Mouse (Mus musculus) mouse trophoblast stem cell (cell line): Measurements from ENCODE around the gene Fam122a.

Source experiments
- in situ Hi-C, 2 experiments: fragments of 300-500 bp; cut with MseI, MboI; formaldehyde crosslinking; loops; 2 replicates in 1 of 2; 3 replicates in 1 of 2; pipeline ENCODE4 v1.15.1; 2025

The Fam122a gene

DNA sequence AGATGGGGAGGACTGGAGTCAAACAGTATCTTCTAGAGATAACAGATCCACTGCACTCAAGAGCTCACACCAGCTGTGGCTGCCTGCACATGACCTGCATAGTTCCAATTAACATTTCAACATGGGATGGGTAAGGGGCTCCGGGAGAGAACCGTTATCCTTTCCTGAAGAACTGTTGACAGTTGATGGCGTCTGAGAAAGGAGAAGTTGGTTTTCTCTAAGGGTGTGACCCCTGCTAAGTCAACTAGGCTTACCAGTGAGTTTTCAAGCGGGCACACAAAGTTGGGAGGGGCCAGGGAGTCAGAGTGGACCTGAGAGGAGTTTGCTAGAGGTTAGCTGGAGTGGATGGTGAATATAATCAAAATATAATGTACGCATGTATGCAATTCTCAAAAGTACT is 13.1 kb upstream of the Fam122a start:
- in situ Hi-C loops: no loop called here

DNA sequence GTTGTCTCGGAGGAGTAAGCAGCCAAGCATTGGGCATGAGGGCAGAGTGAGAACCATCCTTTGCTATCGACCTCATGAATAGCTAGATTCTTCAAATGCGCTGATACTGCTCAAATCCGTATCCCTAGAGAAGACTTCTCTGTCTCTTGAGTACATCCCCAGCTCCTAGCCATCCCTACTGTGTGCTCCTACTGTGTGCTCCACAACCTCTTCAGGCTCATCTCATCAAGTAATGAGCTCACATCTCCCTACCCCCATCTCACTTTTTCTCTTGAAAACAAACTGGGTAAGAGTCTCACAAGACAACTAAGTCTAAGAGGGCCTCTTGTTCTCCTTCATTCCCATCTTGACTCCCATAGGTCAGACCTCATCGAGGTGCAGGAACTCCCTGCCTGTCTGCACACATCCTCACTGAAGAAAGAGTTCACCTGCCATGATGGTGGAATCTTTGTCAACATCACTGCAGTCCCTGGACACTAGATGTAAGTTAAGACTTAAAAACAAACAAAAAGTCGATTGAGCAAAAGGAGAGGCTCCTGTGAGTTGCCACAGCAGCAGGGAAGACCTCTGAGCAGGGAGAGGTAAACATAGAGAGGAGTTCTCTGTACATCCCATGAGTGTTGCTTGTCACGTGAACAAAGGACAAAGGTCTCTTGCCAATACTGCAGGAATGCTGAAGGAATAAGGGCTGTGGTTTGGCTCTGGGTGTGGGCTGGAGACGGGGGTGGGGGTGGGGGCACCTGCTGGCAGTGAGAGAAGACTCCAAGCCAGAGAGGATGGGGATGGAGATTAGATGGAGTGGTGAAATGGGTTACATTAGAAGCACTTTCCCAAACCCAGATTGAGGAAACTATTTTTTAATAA is 9.5 kb upstream of the Fam122a start:
- in situ Hi-C loops: no loop called here

DNA sequence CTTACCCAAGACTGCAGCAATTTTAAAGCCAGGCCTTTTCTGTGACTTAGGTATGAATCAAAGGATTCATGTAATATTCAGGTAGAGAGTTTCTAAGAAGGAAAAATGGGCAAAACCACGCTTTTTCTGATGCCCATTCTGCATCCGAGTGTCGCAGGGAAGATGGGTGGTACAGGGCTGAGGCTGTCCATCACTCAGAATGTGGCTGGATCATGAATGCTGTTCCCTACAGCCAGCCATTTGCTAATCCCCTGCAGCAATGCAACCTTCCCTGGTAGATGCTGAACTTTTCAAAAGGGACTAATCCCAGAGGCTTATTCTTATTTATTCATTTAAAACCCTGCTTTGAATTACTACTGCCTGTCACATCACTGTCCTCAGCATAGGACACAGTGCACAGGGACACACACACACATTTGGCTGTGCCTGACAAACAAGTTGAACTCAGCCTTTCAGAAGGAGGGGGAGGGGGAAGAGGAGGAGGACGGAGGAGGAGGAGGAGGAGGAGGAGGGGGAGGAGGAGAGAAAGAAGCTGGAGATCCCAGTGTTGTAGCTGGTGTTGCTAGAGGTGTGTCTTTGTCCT is 7.5 kb upstream of the Fam122a start:
- in situ Hi-C loops: no loop called here

DNA sequence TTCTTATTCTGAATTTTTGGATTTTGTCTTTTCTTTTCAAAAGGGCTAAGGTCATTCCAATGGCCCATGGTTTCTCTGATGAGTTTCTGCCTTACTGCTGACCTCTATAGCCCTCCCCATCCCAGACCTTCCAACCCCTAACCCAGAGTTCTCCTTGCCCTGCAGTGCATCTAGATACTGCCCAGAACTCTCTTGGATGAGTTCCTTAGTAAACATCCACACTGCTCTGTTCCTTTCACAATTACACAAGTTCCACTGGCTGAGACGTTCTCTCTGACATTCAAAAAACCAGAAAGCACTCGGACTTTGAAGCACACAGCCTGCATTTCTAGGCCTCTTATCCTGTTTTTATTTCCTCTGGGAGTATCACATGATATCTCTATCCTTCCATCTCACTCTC is 3.8 kb upstream of the Fam122a start:
- in situ Hi-C loops: no loop called here

DNA sequence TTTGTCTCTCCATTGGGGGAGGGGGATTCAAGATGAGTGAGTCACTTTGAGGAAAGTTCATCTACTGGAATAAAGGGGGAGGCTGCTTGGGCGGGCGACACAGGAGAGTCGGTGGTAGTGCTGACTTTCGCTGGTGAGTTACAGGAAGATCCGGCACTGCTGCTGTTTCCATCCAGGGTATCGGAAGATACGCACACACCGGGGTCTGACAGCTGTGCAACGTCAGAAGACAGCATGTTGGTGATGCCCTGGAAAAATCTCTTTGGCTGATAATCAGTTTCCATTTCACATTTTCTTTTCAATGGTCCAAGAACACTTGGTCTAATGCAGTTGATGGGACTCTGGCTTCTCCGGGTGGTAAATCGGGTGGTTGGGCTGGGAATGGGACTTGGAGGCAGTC is 695 bp downstream of the Fam122a start:
- in situ Hi-C loops: no loop called here

DNA sequence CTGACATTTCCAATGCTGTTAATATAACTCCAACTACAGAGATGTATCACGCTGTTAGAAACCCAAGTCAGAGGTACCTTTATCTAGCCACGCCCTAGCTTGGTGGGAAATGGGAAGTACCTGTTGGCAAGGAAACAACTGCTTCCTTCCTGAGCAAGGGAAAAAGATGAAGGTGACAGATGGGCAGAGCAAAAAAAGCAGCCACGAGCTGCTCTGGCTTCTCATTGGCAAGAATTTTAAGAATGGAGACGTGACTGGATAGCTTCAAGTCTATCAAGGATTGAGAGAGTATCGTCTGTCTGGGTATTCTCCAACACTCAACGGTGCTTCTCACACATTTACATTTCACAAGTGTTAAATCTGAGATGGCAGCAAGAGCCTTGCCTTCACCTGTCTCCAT is 1.9 kb downstream of the Fam122a start:
- in situ Hi-C loops: no loop called here

DNA sequence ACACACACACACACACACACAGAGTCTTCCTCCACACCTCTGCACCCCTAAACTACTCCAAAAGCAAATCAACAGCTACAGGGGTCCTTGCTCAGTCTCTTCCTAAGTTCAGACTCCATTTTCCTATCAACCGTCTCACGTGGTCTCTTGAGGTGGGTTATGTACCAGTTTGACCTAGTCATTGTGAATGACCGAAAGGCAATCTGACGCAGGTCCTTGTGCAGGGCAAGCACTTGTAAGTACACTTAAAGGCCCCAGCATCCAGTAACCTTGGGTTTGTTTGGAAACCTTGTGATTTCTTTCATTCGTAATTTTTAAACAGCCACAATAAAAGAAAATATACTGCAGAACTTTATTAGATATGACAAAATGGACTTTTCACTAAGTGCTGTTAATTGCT is 4.6 kb downstream of the Fam122a start:
- in situ Hi-C loops: no loop called here

DNA sequence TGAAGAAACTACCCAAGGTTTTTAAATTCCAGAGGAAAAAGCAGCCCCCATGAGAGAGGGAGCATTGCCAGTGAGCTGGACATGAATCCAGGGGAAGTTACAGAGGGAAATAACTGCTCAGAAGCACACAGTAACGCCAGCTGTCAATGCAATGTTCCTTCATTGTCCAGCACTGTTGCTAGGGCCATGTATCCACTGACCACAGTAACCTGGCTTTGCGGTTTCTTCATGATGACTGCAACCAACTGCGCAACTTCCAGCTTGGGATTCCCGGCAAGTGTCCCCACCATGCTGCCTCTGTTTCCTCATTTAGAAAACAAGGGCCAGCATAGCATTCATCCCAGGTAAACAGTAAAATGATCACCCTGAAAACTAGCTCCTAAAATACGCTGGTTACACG is 5.6 kb downstream of the Fam122a start:
- in situ Hi-C loops: no loop called here

DNA sequence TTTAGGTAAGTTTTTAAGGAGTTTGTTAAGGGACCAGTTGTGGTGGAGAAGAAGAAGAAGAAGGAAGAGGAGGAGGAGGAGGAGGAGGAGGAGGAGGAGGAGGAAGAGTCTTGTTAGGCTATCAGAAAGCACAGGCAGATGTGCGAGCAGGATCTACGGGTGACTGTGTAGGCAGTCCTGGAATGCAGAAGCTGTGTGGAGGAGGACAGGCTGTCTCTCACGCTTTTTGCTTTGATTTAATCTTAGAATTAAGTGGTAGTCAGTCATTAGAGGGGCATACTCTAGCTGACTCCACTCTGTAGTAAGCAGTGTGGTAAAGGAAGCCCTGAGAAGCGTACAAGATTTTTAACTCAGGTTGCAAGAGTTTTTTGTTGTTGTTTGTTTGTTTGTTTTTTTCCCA is 7.9 kb downstream of the Fam122a start:
- in situ Hi-C loops: no loop called here

DNA sequence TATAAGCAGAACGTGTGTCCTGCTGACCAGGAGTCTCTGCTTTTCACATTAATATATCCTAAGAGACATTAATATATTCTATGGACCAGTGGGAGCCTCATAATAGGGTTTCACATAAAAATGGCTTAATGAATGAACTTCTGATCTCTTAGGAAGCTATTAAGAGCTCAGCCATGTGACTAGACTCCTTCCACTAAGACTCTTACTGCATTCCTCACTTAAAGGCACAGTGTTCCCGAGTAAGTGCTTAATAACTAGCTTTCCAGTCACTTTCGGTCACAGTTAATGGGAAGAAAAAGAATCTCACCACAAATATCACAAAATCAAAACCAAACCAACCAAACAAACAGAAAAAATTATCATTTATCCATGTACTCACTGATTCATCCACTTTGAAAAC is 8.5 kb downstream of the Fam122a start:
- in situ Hi-C loops: no loop called here

DNA sequence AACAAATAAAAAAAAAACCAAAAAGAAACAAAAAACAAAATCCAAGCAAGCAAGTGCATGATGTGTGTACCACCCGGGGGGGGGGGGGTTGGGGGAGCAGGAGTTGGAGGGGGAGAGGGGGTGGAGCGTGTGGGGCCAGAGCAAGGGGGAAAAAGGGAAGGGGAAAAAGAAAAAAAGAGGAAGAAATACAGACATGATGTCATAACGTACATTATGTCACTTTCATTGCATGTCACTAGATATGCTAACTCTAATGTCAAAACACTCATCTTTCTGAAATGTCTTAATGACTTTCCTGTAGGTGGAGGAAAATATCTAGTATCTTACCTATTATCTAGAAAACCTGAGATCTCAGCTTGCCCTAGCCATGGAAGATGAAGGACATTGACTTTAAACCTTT is 14.1 kb downstream of the Fam122a start:
- in situ Hi-C loops: no loop called here

DNA sequence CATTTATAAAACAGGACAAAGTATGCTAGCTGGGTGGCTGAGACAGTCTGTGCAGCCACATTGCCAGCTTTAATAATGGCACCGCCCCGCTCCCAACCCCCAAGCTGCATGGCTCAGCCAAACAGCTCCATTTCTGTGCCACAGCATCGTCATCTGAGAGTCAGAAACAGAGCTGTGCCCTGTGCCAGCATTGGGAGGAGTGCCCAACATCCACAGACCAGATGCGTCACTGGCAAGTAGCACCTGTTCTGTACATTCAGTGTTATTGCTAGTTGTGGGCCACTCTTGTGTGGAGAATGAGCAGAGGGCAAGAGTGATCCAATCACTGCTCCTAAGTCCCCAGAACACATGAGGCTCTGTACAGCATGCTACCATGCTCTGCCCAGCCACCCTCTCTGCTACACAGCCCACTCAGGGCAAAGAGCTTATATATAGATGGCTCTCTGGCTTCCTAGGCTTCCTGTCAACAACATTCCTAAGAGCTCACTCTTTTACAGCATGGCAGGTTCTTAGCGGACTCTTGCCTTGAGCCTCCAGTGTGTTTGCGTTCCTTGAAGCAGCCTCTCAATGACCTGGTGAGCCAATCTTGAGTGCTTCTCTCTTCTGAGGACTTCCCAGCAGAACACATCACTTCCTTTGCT is 20.4 kb downstream of the Fam122a start:
- in situ Hi-C loops: no loop called here

DNA sequence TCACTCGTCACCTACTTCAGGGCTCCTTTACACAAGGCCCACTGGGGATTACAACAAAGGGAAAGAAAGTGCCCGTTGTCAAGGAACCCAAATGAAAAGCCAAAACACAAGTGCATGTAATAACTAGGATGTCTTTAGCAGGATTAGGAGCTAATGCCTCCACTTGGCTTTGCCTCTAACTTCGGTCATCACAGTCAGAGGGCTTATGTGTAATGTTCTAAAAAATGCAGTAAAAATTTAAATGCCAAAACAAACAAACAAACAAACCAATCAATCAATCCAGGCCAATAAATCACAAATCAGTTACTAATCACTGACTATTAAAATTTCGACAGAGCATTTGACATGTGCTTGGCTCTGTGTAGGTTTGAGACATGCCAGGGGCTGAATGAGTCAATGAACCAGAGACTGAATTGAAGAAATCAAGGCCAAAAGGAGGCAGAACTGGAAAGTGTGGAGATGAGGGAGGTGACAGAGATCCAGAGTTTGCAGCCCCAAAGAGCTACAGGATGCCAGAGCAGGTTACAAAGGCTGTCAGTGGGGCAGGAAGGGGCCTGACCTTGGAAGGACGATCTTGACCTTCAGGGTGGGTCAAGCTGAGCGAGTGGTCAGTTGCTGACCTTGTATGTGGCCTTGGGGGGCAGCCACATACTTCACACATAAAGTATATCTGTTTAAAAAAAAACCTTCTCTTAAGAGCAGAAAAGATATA is 21.8 kb downstream of the Fam122a start:
- in situ Hi-C loops: no loop called here

DNA sequence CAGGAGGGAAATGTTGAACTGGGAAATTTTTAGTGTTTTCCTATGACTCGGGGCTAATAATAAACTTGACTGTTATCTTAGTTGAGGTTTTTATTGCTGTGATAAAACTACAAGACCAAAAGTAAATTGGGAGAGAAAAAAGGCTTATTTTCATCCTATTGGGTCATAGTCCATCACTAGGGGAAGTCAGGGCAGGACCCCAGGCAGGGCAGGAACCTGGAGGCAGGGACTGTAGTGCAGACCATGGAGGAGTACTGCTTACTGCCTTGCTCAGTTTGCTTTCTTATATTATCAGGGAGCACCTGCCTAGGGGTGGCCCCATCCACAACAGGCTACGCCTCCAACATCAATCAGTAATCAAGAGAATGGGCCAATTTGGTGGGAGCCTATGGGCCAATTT is 22.7 kb downstream of the Fam122a start:
- in situ Hi-C loops: no loop called here

DNA sequence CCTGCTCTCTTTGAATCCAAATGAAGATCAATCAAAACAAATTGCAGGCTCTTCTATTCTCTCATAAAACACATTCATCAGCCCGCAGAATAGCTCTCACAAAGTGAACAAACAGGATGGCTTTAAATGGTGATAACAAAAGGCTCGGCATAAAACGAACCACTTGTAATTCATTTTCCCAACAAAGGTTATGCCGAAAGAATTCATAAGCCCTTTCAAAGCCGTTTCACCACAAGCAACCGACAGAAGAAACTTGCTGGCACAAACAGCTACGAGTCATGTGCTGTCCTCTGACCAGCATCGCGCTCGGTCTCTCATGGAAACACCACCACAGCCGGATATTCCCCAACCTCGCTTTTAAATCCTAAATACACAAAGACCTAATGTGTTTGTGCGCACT is 23.8 kb downstream of the Fam122a start:
- in situ Hi-C loops: no loop called here

DNA sequence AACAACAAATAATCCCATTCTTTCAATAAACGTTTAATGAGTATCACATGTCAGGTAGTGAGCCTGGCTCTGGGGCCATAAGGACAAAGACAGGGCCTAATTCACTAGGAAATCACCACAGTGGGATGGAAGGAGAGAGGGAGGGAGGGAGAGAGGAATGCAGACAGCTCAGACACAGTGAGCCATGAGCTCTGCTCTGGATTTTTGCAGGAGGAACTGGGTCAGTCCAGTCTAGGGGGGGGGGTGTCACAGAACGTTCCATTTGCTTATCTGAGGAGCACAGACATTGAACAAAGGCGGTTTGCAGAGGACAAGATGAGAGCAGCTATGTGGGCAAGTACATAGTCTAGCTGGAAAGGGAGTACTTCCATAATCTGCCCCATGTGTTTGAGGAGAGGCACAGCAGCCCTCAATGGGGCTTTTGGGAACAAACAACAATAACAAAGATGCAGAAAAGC is 24.7 kb downstream of the Fam122a start:
- in situ Hi-C loops: no loop called here

DNA sequence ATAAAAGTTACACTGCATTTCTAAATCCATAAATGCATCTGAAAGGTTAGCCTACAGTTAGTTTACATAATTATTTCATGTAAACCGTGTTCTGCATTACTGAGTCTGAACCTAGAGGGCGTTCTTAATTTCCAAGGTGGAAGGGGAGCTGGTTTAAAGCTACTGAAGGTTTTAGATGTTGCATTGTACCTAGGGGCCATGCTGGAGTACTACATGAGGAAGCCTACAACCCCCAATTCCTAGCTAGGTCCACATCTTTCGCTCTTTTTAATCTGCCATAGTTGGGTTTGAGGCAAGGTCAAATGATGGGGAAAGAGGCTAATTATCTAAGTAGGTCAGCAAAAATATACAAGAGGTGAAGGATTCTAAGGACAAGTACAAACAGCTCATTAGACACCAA is 25.5 kb downstream of the Fam122a start:
- in situ Hi-C loops: no loop called here

DNA sequence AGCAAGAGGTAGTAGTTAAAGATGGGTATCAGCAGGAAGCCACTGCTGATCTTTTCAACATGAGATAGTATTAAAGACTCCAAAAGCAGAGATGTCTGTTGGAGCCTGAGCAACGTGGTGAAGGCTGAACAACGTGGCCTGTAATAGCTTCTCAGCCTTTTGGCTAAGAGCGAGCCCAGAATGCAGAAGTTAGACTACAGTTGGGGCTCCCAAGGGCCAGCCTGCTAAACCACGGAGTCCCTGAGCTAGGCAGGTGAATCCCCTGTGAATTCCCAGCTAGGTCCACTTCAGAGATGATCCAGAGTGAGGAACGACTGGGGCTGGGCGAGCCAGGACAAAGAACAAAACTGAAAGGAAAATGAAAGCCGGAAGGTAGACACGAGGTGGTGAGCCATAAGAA is 26.4 kb downstream of the Fam122a start:
- in situ Hi-C loops: no loop called here

DNA sequence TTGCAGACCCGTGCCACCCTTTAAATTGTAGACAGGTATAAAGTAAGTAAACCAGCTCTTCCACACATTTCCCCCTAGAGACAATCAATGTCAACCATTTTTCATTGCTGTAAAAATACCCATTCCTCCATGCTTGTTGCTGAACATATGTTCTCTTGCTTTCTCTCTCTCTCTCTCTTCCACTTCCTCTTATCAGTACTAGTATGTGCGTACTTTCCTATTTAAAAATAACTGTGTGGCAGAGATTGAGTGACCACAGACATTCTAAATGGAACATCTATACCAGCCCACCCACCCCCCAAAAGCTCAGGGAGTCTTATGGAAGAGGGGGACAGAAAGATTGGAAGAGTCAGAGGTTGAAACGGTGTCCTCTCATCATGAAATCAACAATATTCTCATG is 32.8 kb downstream of the Fam122a start:
- in situ Hi-C loops: no loop called here

DNA sequence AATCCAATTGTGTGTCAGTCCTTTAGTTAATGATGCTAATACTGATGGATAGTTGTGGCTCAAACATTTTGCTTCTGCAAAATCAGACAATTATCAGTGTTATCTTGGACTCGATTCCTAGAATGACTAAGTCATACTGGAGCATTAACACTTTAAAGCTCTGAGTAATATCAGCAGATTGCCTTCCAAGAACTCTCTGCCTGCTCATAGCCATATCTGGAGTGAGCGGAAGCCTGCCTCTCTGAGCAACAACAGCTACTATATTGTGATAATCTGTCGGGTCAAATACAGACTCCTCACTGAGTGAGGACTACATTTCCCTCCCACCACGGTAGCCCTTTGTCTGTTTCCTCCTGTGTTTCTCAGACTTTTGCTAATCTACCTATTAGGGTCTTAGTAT is 37.4 kb downstream of the Fam122a start:
- in situ Hi-C loops: no loop called here

DNA sequence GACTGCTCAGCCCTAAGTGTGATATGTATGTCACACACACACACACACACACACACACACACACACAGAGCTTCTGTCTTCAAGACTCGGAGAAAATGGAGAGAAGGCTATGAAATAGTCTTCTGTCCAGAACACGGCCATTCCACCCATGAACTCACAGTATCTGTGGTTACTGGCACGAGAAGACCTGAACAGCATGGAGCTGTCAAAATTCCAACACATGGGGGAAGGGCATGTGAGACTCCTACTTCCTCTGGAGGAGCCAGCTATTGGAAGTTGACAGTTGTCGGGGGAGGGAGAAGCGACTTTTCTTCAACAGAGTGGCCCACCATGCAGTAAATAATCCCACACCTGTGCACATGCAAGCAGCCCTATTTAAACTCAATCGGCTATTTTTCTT is 42.9 kb downstream of the Fam122a start:
- in situ Hi-C loops: no loop called here

DNA sequence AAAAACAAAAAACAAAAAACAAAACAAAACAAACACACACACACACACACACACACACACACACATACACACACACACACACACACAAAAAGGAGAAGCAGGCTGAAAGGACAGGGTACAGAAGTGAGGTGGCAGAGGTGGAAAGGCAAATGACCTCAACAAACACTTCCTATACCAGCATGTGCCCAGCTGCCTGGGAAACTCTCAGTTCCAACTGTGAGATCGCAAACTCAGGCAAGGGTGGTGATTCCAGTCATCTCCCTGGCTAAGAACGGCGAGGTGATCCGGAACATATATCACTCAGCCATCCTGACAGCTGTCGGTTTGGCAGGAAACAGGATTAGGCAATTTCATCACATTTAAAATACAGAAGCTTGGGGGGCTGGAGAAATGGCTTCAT is 44.7 kb downstream of the Fam122a start:
- in situ Hi-C loops: no loop called here
